Mouse (Mus musculus) CH12.LX (cell line): ENCODE data around the gene Arpc5l. TPM values are rescaled to one million over a fixed set of nuclear protein-coding genes. Genes with fewer than 3 reads are reported as not detected.

Source experiments
- DNase-seq: peaks from one replicate; pipeline ENCODE4 v3.0.0-alpha.2; 2013; ENCODE audit errors: extremely low read depth
- H3K27ac ChIP-seq: 2 replicates; pipeline ENCODE4 v1.5.1; 2012; ENCODE audit warnings: low read depth, mild to moderate bottlenecking, control low read depth, moderate library complexity; ENCODE audit not compliant: insufficient read depth
- H3K27me3 ChIP-seq: replicated peaks from 2 replicates; pipeline ENCODE3; 2012; ENCODE audit warnings: inconsistent platforms
- H3K36me3 ChIP-seq, 2 experiments: replicated peaks in 1 of 2; 2 replicates each; pipeline versions ENCODE3 to v1.6.1; 2012; ENCODE audit warnings: inconsistent platforms in 1 of 2, low read length in 1 of 2, mild to moderate bottlenecking in 1 of 2, mixed read lengths in 1 of 2, moderate library complexity in 1 of 2; ENCODE audit not compliant: control insufficient read depth in 1 of 2, insufficient read depth in 1 of 2
- H3K4me1 ChIP-seq, 2 experiments: 2 replicates each; pipeline ENCODE4 v1.6.1; 2012; ENCODE audit warnings: inconsistent platforms in 1 of 2, moderate library complexity in 1 of 2; ENCODE audit not compliant: insufficient read depth in 2 of 2, control insufficient read depth in 1 of 2
- H3K4me2 ChIP-seq: 2 replicates; pipeline ENCODE4 v1.6.1; 2012; ENCODE audit warnings: low read depth, mild to moderate bottlenecking, control low read depth; ENCODE audit not compliant: poor library complexity, insufficient read depth, severe bottlenecking
- H3K4me3 ChIP-seq, 3 experiments: fragments of 150-350 bp in 1 of 3; sonication (generic) in 1 of 3; replicated peaks in 1 of 3; 2 replicates each; pipeline versions ENCODE3 to v1.5.1; 2011 to 2012; ENCODE audit warnings: low read depth in 2 of 3, low read length in 2 of 3, mild to moderate bottlenecking in 2 of 3, moderate library complexity in 2 of 3, control low read depth in 1 of 3, improper control_type of control experiment in 1 of 3, inconsistent platforms in 1 of 3, mixed read lengths in 1 of 3; ENCODE audit not compliant: poor library complexity in 1 of 3
- H3K79me2 ChIP-seq: replicated peaks from 2 replicates; pipeline ENCODE4 v1.6.1; 2012; ENCODE audit warnings: mild to moderate bottlenecking, moderate library complexity; ENCODE audit not compliant: control insufficient read depth, poor library complexity, insufficient read depth, severe bottlenecking; ENCODE audit errors: extremely low read depth
- H3K9ac ChIP-seq: 2 replicates; pipeline ENCODE4 v1.6.1; 2012; ENCODE audit warnings: low read depth, mild to moderate bottlenecking, control low read depth, moderate library complexity; ENCODE audit not compliant: insufficient read depth
- H3K9me3 ChIP-seq: replicated peaks from 2 replicates; pipeline ENCODE3; 2012; ENCODE audit warnings: low read length, inconsistent platforms, mixed read lengths
- BHLHE40 ChIP-seq: IDR thresholded peaks from 2 replicates; pipeline ENCODE4 v1.6.1; 2011; ENCODE audit warnings: mild to moderate bottlenecking, low read depth, low read length, improper control_type of control experiment
- CTCF ChIP-seq, 2 experiments: IDR thresholded peaks in 1 of 2; conservative IDR thresholded peaks in 1 of 2; 2 replicates each; pipeline ENCODE4 v1.5.1; 2011 to 2012; ENCODE audit warnings: low read depth in 2 of 2, low read length in 2 of 2, improper control_type of control experiment in 1 of 2, inconsistent platforms in 1 of 2, mild to moderate bottlenecking in 1 of 2, moderate library complexity in 1 of 2
- EP300 ChIP-seq: IDR thresholded peaks from 2 replicates; pipeline ENCODE4 v1.6.1; 2011; ENCODE audit warnings: low read length, improper control_type of control experiment
- HCFC1 ChIP-seq: IDR thresholded peaks from 2 replicates; pipeline ENCODE4 v1.6.1; 2012; ENCODE audit warnings: low read depth, mild to moderate bottlenecking, inconsistent platforms, low read length, improper control_type of control experiment
- IRF4 ChIP-seq: IDR thresholded peaks from 2 replicates; pipeline ENCODE4 v1.6.1; 2014; ENCODE audit warnings: low read depth, mild to moderate bottlenecking, inconsistent platforms, low read length, improper control_type of control experiment
- JUND ChIP-seq: conservative IDR thresholded peaks from 2 replicates; pipeline ENCODE4 v1.6.1; 2011; ENCODE audit warnings: low read depth, low read length, improper control_type of control experiment
- MAX ChIP-seq: IDR thresholded peaks from 2 replicates; pipeline ENCODE4 v1.6.1; 2011; ENCODE audit warnings: low read length, improper control_type of control experiment
- MAZ ChIP-seq: IDR thresholded peaks from 2 replicates; pipeline ENCODE4 v1.6.1; 2012; ENCODE audit warnings: low read depth, mild to moderate bottlenecking, inconsistent platforms, low read length, improper control_type of control experiment, moderate library complexity
- MEF2A ChIP-seq: IDR thresholded peaks from 2 replicates; pipeline ENCODE4 v1.6.1; 2014; ENCODE audit warnings: low read depth, mild to moderate bottlenecking, inconsistent platforms, low read length, improper control_type of control experiment, borderline replicate concordance
- MXI1 ChIP-seq: IDR thresholded peaks from 2 replicates; pipeline ENCODE4 v1.6.1; 2011; ENCODE audit warnings: mild to moderate bottlenecking, low read depth, low read length, improper control_type of control experiment
- MYC ChIP-seq: IDR thresholded peaks from 2 replicates; pipeline ENCODE4 v1.6.1; 2011; ENCODE audit warnings: low read depth, mild to moderate bottlenecking, improper control_type of control experiment, low read length
- PAX5 ChIP-seq: IDR thresholded peaks from 2 replicates; pipeline ENCODE4 v1.6.1; 2012; ENCODE audit warnings: low read length, inconsistent platforms, mixed read lengths
- POLR2A ChIP-seq: IDR thresholded peaks from 2 replicates; pipeline ENCODE4 v1.6.1; 2011; ENCODE audit warnings: low read depth, mild to moderate bottlenecking, improper control_type of control experiment, low read length
- RAD21 ChIP-seq: IDR thresholded peaks from 2 replicates; pipeline ENCODE4 v1.6.1; 2011; ENCODE audit warnings: low read depth, mild to moderate bottlenecking, low read length, improper control_type of control experiment, moderate library complexity
- TBP ChIP-seq: conservative IDR thresholded peaks from 2 replicates; pipeline ENCODE4 v1.6.1; 2011; ENCODE audit warnings: low read depth, low read length, improper control_type of control experiment
- TCF12 ChIP-seq: IDR thresholded peaks from 2 replicates; pipeline ENCODE4 v1.6.1; 2014; ENCODE audit warnings: low read depth, mild to moderate bottlenecking, inconsistent platforms, low read length, improper control_type of control experiment
- USF2 ChIP-seq: conservative IDR thresholded peaks from 2 replicates; pipeline ENCODE4 v1.6.1; 2011; ENCODE audit warnings: low read depth, low read length, improper control_type of control experiment
- ZC3H11A ChIP-seq: IDR thresholded peaks from 2 replicates; pipeline ENCODE4 v1.6.1; 2012; ENCODE audit warnings: low read depth, mild to moderate bottlenecking, inconsistent platforms, low read length, improper control_type of control experiment
- ZKSCAN1 ChIP-seq: IDR thresholded peaks from 2 replicates; pipeline ENCODE4 v1.6.1; 2012; ENCODE audit warnings: low read depth, inconsistent platforms, low read length, improper control_type of control experiment, borderline replicate concordance
- dilution Hi-C: fragments of 300-500 bp; cut with MboI; formaldehyde crosslinking; loops from 2 replicates; pipeline ENCODE4 v1.14.3; 2020; ENCODE audit warnings: low sequenced_read_pairs; ENCODE audit not compliant: extremely low pct_unique_long_range_greater_than_20kb, extremely low pct_ligation_motif_present
- in situ Hi-C: fragments of 300-500 bp; cut with MboI; formaldehyde crosslinking; loops from 3 replicates; pipeline ENCODE4 v1.14.3; 2019; ENCODE audit warnings: low sequenced_read_pairs, low pct_ligation_motif_present, low pct_unique_long_range_greater_than_20kb, mixed read lengths
- polyA plus RNA-seq: library from polyadenylated mRNA; unstranded; fragments of >175 nt; gene quantifications from 2 replicates; pipeline ENCODE4 v1.2.1, GENCODE M21; 2012; ENCODE audit warnings: low read depth; ENCODE audit not compliant: insufficient read length
- total RNA-seq, 2 experiments: library from RNA; depleted of rRNA; stranded (reverse); fragments of 300-350 nt in 1 of 2; fragments of >200 nt in 1 of 2; gene quantifications; 2 replicates each; pipeline ENCODE4 v1.2.3; 2012 to 2014

Arpc5l gene
- total and polyA plus RNA-seq, 3 experiments = 139 to 300 (median 212) TPM

DNA sequence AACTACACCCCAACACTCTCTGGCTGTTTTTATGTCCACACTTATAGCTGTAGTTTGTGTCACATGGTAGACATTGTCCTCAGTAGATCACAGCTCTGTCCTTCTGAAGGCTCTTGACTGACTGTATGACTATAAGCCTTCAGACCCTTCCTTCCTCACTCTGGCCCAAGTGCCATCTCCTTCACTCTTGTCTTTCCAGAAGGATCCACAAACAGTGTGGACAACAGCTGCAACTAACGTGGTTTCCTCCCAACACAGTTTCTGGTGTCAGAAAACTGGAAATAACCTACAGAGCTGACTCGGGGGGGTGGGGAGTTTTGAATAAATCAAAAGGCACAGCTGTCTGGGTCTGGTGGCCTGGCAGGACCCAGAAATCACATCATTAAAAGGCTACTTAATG is 49.1 kb upstream of the Arpc5l start:
- TF ChIP-seq TCF12 (peak; percentile 21; the same call in 1 of the 2 replicates), HCFC1 (no peak)
- TF ChIP-seq, all 38 proteins: peak for 1
- Histone ChIP-seq H3K36me3 (peaks cover 0 to 65% of the 10 kb centered on the region in 2 experiments), H3K9me3 (no peaks in the 10 kb centered on the region), H3K4me3 (no peak overlapping the region), H3K79me2 (no peaks in the 10 kb centered on the region), H3K27me3 (no peaks in the 10 kb centered on the region), H3K27ac (no peak overlapping the region), H3K4me1 (peaks cover 7 to 25% of the 10 kb centered on the region in 2 experiments), H3K9ac (peak overlapping the region; percentile 51), H3K4me2 (peak overlapping the region; percentile 46; the same call in 1 of the 2 replicates)
- DNase-seq = no peak
- in situ Hi-C loops (no loop called here), dilution Hi-C loops (no loop called here)

DNA sequence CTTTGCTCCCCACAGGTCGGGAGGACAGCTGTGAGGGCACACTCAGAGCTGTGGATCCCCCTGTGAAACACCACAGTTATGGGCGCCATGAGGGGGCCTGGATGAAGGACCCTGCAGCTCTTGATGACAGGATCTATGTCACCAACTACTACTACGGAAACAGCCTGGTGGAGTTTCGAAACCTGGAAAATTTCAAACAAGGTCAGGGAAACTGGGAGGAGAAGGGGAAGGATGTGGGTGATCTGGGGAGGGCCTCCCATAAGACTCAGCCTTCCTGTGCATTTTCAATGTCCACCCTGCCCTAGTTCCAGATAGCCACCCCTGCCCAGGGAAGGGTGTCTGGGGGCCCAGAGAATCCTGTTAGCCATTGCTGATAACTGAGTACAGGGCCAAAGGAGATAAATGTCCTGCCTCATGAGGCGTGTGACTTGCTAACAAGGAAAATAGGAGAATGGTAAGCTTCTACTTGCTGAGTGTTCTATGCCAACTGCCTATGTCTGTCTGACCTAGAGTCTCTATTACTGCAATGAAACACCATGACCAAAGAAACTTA is 47.4 kb upstream of the Arpc5l start:
- no peaks in the 10 kb centered on the region for H3K27me3 ChIP-seq
- H3K4me1 ChIP-seq = peaks cover 7 to 26% of the 10 kb centered on the region in 2 experiments
- H3K9me3 ChIP-seq = no peaks in the 10 kb centered on the region
- H3K27ac ChIP-seq = no peak overlapping the region
- in situ Hi-C loops = no loop called here
- H3K36me3 ChIP-seq = peaks cover 0 to 65% of the 10 kb centered on the region in 2 experiments
- no peak overlapping the region for H3K4me3 ChIP-seq
- no peak overlapping the region for H3K9ac ChIP-seq
- dilution Hi-C loops = no loop called here
- DNase-seq = no peak
- no peak overlapping the region for H3K4me2 ChIP-seq
- no peak for TF ChIP-seq ZKSCAN1
- no peaks in the 10 kb centered on the region for H3K79me2 ChIP-seq

DNA sequence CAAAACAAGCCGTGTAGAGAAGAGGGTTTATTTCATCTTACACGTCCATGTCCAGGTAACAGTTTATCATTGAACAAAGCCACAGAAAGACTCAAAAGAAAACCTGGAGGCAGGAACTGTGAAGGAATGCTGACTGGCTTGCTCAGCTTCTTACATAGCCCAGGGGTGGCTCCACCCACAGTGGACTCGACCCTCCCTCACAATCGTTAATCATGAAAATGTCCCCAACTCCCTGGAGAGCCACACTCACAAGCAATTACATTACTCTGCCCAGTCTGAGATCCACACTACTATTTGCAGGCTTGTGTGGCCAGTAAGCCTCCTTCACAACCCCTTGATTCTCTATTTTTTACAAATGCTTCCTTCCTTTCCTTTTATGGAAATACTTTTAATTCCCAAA is 41.0 kb upstream of the Arpc5l start:
- Histone ChIP-seq H3K79me2 (no peaks in the 10 kb centered on the region), H3K4me1 (peaks cover 0 to 11% of the 10 kb centered on the region in 2 experiments; a peak in 1 of 4 replicates), H3K36me3 (peaks cover 0 to 28% of the 10 kb centered on the region in 2 experiments), H3K4me2 (no peak overlapping the region), H3K9me3 (no peaks in the 10 kb centered on the region), H3K27me3 (no peaks in the 10 kb centered on the region)
- in situ Hi-C loops = no loop called here
- DNase-seq = no peak
- TF ChIP-seq PAX5 (no peak), ZKSCAN1 (no peak), USF2 (no peak), BHLHE40 (no peak), TBP (no peak), ZC3H11A (no peak), CTCF (conservative IDR thresholded peaks at IDR 0.05 in 1 of 2, IDR thresholded peaks at IDR 0.05 in 1 of 2; ENCODE audit: low read depth in 2 of 2, low read length in 2 of 2) (no peak), MEF2A (no peak), IRF4 (no peak), MYC (no peak), EP300 (no peak), MAZ (no peak), RAD21 (no peak), JUND (no peak), MAX (no peak), MXI1 (no peak), POLR2A (no peak)
- TF ChIP-seq, all 38 proteins: peak for 0
- Histone ChIP-seq H3K27ac (no peak overlapping the region), H3K9ac (no peak overlapping the region), H3K4me3 (no peak overlapping the region)
- dilution Hi-C loops = no loop called here
